ENCODE assay signal across 9 mouse cellular contexts in the genomic region with DNA sequence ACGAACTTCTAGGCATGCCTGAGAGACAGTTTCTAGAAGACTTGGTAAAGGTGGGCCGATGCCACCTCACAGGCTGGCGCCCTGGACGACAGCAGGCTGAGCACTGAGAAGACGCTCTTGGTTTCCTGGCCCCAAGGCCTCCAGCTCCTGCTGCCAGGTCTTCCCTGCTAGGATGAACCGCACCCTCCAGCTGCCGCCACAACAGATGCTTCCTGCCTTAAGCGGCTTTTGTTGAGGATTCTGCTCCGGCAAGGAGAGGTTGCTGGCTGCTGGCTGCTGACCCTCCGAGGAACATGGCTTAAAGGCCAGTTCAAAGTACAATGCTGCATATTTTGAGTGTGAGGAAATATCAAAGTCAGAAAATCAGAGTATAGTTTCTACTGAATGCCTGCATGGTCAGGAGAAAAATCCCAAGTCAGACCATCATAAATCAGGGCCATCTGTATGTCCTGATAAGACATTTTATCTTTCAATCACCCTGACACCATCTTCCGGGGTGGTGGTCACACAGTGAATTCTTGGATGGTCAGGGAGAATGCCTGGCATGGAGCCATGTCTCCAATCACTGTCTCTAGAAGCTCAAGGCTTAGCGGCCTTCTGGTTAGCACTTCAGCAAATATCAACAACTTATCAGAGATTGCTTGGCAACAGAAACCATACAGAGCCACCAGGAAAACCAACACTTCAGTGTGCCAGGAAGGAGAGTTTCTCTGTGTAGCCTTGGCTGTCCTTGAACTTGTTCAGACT. TPM values are rescaled to one million over a fixed set of nuclear protein-coding genes. Genes with fewer than 3 reads are reported as not detected.
DNase-seq lines count a peak whose midpoint lies in the region; ATAC-seq and TF ChIP-seq lines count a peak whose summit lies in the region.
"Had no signal": no experiment of that assay in that cellular context is flagged by ENCODE, and none has a peak within 500 bp of the region (broad histone marks: within the 10 kb centered on the region; RNA-seq: fewer than 3 reads in every experiment).

No protein-coding gene starts in this region.

- DNase-seq in cerebellum, postnatal 14 days = peak; percentile 36 to 37
- DNase-seq in cerebellum, adult 9-11 months = no peak
- peak; percentile 60 for DNase-seq in adrenal gland, postnatal 14 days
- DNase-seq in lung, adult 2 months = peak; percentile 37
- DNase-seq in adipocyte (ENCODE audit: low spot score) = no peak

- H3K27me3 ChIP-seq in heart, embryonic 16.5 days (ENCODE audit: control insufficient read depth, insufficient read depth, low read length) = no peaks in the 10 kb centered on the region
- H3K27me3 ChIP-seq in forebrain, embryonic 16.5 days (replicated peaks; ENCODE audit: control insufficient read depth, insufficient read depth, low read length) = no peaks in the 10 kb centered on the region
- no peaks in the 10 kb centered on the region for H3K27me3 ChIP-seq in forebrain, embryonic 13.5 days

- H3K27ac ChIP-seq in heart, embryonic 16.5 days (ENCODE audit: low read length) = peak overlapping the region; percentile 25; the same call in 1 of the 2 replicates
- no peak overlapping the region for H3K27ac ChIP-seq in forebrain, embryonic 16.5 days (ENCODE audit: low read length)
- H3K27ac ChIP-seq in forebrain, embryonic 13.5 days = no peak overlapping the region
- H3K27ac ChIP-seq: macrophage had no signal

- H3K4me2 ChIP-seq in heart, embryonic 16.5 days (ENCODE audit: low read depth, low read length) = no peak overlapping the region
- H3K4me2 ChIP-seq in forebrain, embryonic 16.5 days (ENCODE audit: low read length) = no peak overlapping the region
- H3K4me2 ChIP-seq in forebrain, embryonic 13.5 days = no peak overlapping the region

- H3K9ac ChIP-seq in heart, embryonic 16.5 days (ENCODE audit: low read length) = no peak overlapping the region
- no peak overlapping the region for H3K9ac ChIP-seq in forebrain, embryonic 16.5 days (replicated peaks; ENCODE audit: low read depth, low read length)
- H3K9ac ChIP-seq in forebrain, embryonic 13.5 days = no peak overlapping the region

- no peaks in the 10 kb centered on the region for H3K36me3 ChIP-seq in heart, embryonic 16.5 days (ENCODE audit: control insufficient read depth, insufficient read depth)
- no peaks in the 10 kb centered on the region for H3K36me3 ChIP-seq in forebrain, embryonic 16.5 days (ENCODE audit: control insufficient read depth, insufficient read depth)
- no peaks in the 10 kb centered on the region for H3K36me3 ChIP-seq in forebrain, embryonic 13.5 days (ENCODE audit: poor library complexity, severe bottlenecking)

- peaks cover 4% of the 10 kb centered on the region for H3K4me1 ChIP-seq in heart, embryonic 16.5 days (ENCODE audit: control insufficient read depth, insufficient read depth, low read length)
- peaks cover 10% of the 10 kb centered on the region for H3K4me1 ChIP-seq in lung, adult 2 months (ENCODE audit: control insufficient read depth, insufficient read depth, low read length)
- no peaks in the 10 kb centered on the region for H3K4me1 ChIP-seq in forebrain, embryonic 16.5 days (replicated peaks; ENCODE audit: control insufficient read depth, insufficient read depth, low read length)
- H3K4me1 ChIP-seq in forebrain, embryonic 13.5 days = no peaks in the 10 kb centered on the region

- no peak overlapping the region for H3K4me3 ChIP-seq in heart, embryonic 16.5 days (ENCODE audit: low read length)
- H3K4me3 ChIP-seq in lung, adult 2 months (replicated peaks; ENCODE audit: extremely low read depth, low read depth, low read length) = no peak overlapping the region
- H3K4me3 ChIP-seq in forebrain, embryonic 16.5 days (replicated peaks; ENCODE audit: low read length) = no peak overlapping the region
- no peak overlapping the region for H3K4me3 ChIP-seq in forebrain, embryonic 13.5 days

- peak; percentile 12; the same call in 1 of the 2 replicates for TF ChIP-seq POLR2A in lung, adult 2 months (IDR thresholded peaks at IDR 0.05; ENCODE audit: borderline replicate concordance, extremely low read depth, low read depth, low read length)

- no peak for ATAC-seq in heart, embryonic 16.5 days (replicated peaks; ENCODE audit: extremely low read depth, insufficient read depth, low FRiP score)
- ATAC-seq in forebrain, embryonic 16.5 days = no peak
- no peak for ATAC-seq in forebrain, embryonic 13.5 days

- TF ChIP-seq CTCF in lung, adult 2 months (IDR thresholded peaks at IDR 0.05; ENCODE audit: insufficient read depth, low read length) = no peak

- 50% methylated on average over 12 of the region's 12 CpGs for whole genome bisulfite sequencing in heart, embryonic 16.5 days
- 31% methylated on average over 12 of the region's 12 CpGs for WGBS in lung, adult 2 months
- 72% methylated on average over 12 of the region's 12 CpGs for WGBS in forebrain, embryonic 16.5 days
- 80% methylated on average over 12 of the region's 12 CpGs for WGBS in forebrain, embryonic 13.5 days

- H3K9me3 ChIP-seq in heart, embryonic 16.5 days (replicated peaks; ENCODE audit: control insufficient read depth, low read length) = no peaks in the 10 kb centered on the region
- no peaks in the 10 kb centered on the region for H3K9me3 ChIP-seq in forebrain, embryonic 16.5 days (ENCODE audit: control insufficient read depth, low read length)
- H3K9me3 ChIP-seq in forebrain, embryonic 13.5 days (replicated peaks) = no peaks in the 10 kb centered on the region

RNA-seq across cellular contexts. Expression of gene Slc30a1, which starts 9.6 kb away (rescaled TPM):
- 17.8 and 25.2 TPM in 2 replicates for total RNA-seq in adrenal gland, postnatal 14 days (2021)
- 1.1 and 1.7 TPM in 2 replicates for polyA plus RNA-seq in heart, embryonic 16.5 days (2015; fragmentation: Nextera tagmentation; extraction: Ambion mirVana)
- 23.9 and 28.3 TPM in 2 replicates for polyA plus RNA-seq in lung, adult 2 months (2012; rRNA removed)
- 2.4 and 2.7 TPM in 2 replicates for polyA plus RNA-seq in forebrain, embryonic 16.5 days (2015; fragmentation: Nextera tagmentation; extraction: Ambion mirVana)
- 1.6 and 1.8 TPM in 2 replicates for polyA plus RNA-seq in forebrain, embryonic 13.5 days (2015; fragmentation: Nextera tagmentation; extraction: Ambion mirVana)

Comparison
In these comparisons a context has a peak if more than half of its experiments do, and no peak if none do; other contexts are left out.
1. DNase-seq: peak in cerebellum, postnatal 14 days (2 of 2), adrenal gland, postnatal 14 days (single experiment) and lung, adult 2 months (single experiment); none in cerebellum, adult 9-11 months (single experiment) and adipocyte (single experiment).